Mouse (Mus musculus): ENCODE measurements at regions not wholly inside any gene's neighbourhood (a gene's known extent, or its start where the extent isn't known, plus 50 kb on each side); places are given as distances from the start of the nearest gene placed in this dataset.
"Not testable (repeated sequence)": the region's sequence is repeated elsewhere in the genome, so short reads cannot be mapped to it uniquely, and the experiment has no call there.

DNA sequence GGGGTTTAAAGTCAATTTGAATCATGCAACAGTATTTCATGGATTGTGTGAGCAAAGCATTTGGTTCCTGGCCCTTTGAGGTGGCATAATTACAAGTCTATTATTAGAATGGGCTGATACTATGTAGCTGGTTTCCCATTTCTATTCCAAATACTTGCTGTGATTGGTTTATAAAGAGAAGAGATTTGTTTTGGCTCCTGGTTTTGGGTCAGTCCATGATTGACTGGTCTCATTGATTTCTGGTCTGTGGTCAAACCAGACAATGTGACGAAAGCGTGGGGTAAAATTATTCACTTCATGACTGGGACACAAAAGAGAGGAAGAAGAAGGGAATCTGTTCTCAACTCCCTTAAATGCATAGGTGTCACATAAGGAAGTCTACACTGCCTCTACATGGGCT lies 147.0 kb upstream of the Dlgap1 start:
- no peak for DNase-seq

- DNase-seq, result no peak
Observed at GRCm38 (mm10) chr17:69822921-69823320, 146.0 kb upstream of the Dlgap1 start.

GRCm38 (mm10) chr17:69841308-69841707 lies 127.6 kb upstream of the Dlgap1 start:
- no peak for DNase-seq

DNA sequence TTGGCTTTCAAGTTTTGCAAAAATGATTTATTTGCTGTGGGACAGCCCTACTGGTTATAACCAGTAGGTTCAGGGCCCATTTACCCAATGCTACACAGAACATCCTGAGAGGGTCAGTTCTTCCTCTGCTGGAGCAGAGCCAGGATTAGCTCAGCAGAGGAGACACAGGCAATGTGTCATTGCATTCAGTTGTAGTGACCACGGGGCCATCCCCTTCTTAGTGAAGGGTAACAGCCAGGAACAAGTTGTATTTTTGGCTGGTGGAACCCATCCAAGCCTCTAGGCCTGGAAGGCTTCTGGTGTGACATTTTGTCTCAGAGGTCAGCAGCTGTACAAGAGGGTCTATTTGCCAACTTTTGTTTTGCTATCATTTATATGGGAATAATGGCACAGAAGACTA lies 120.6 kb upstream of the Dlgap1 start:
- no peak for DNase-seq

- DNase-seq, result no peak
Observed at GRCm38 (mm10) chr17:69850075-69850474, 118.8 kb upstream of the Dlgap1 start.

GRCm38 (mm10) chr17:69879958-69880357 lies 88.9 kb upstream of the Dlgap1 start:
- DNase-seq, result not testable (repeated sequence)

DNA sequence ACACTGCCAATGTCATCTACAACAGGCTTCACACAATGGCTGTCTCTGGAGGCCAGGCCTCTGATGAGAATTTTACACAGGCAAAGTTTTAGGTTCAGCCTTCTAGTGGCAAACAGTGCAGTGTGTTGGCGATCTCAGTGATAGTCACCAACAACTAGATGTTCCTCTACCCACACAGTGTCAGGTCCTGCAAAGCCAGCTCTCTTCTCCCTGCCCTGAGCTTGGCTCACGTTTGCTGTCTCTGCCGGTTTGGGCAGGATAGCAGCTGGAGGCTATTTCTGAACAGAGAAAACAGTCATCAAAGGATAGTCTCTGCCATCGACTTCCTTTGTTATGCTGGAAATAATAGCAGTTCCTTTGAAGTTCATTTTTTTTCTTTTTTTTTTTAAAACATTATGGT lies 74.9 kb upstream of the Dlgap1 start:
- DNase-seq, result no peak

Data from thymus, adult 18-20 months (tissue).